ENCODE assay signal across 16 mouse cellular contexts in the genomic region with DNA sequence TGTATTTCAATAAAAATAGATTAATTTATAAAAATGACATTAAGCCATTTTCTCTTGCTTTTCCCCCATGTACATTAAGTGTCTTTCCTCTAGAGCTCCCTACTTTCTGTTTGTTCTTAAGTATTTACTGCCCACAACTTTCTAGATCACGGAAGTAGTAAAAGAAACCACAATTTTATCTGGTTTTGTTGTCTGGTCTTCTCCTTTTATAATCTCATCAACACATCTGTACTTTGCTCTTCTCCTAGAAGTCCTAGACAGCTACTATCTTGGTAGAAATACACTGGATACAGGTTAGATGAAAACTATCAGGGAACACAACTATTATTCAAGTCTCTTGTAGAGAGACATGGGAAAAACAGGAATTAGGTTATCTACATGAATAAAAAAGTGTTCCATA.
"Had no signal": no experiment of that assay in that cellular context is flagged by ENCODE, and none has a peak within 500 bp of the region (broad histone marks: within the 10 kb centered on the region; RNA-seq: fewer than 3 reads in every experiment).

No protein-coding gene starts in this region.

- H3K4me1 ChIP-seq: neural tube, embryonic 13.5 days; neural tube, embryonic 15.5 days; stomach, embryonic 15.5 days had no signal

- H3K27ac ChIP-seq: neural tube, embryonic 13.5 days; neural tube, embryonic 15.5 days; stomach, embryonic 15.5 days; stomach, postnatal 0 days had no signal

- H3K9ac ChIP-seq: neural tube, embryonic 13.5 days; neural tube, embryonic 15.5 days; stomach, embryonic 15.5 days had no signal

- DNase-seq: retina, postnatal 1 day; right cerebral cortex, adult 18-20 months; right cerebral cortex, postnatal 14 days; right cerebral cortex, postnatal 25 days; right cerebral cortex, postnatal 4 days; spleen, adult 18-20 months; thymus, adult 18-20 months; thymus, adult 2 months; thymus, postnatal 14 days; thymus, postnatal 25 days; thymus, postnatal 36 days; thymus, postnatal 4 days had no signal

- H3K27me3 ChIP-seq: neural tube, embryonic 13.5 days; neural tube, embryonic 15.5 days; stomach, embryonic 15.5 days had no signal

- H3K4me2 ChIP-seq: neural tube, embryonic 13.5 days; neural tube, embryonic 15.5 days; stomach, embryonic 15.5 days had no signal

- H3K9me3 ChIP-seq: neural tube, embryonic 13.5 days; neural tube, embryonic 15.5 days; stomach, embryonic 15.5 days had no signal

- H3K36me3 ChIP-seq: neural tube, embryonic 13.5 days; neural tube, embryonic 15.5 days; stomach, embryonic 15.5 days had no signal

- H3K4me3 ChIP-seq: neural tube, embryonic 13.5 days; neural tube, embryonic 15.5 days; stomach, embryonic 15.5 days had no signal
